Mouse (Mus musculus): ENCODE data around the gene Pak2. TPM values are rescaled to one million over a fixed set of nuclear protein-coding genes. Genes with fewer than 3 reads are reported as not detected.
A peak's percentile ranks its signal among the peaks of the same experiment; 100 is the strongest.
"Not testable (repeated sequence)": the region's sequence is repeated elsewhere in the genome, so short reads cannot be mapped to it uniquely, and the experiment has no call there.

Gene Pak2
- polyA plus RNA-seq, 1 experiment from 2014 or later = 36.2 TPM

- Histone ChIP-seq H3K27ac (ENCODE audit: poor library complexity, severe bottlenecking) (peak overlapping the region; percentile 36; the same call in 1 of the 2 replicates), H3K9ac (no peak overlapping the region), H3K4me3 (no peak overlapping the region), H3K9me3 (replicated peaks) (no peaks in the 10 kb centered on the region), H3K27me3 (replicated peaks) (no peaks in the 10 kb centered on the region), H3K4me1 (replicated peaks) (peaks cover 5% of the 10 kb centered on the region), H3K4me2 (peak overlapping the region; percentile 45), H3K36me3 (peaks cover 8% of the 10 kb centered on the region; the same call in 1 of the 2 replicates)
- 46% methylated on average over 23 of the region's 23 CpGs for WGBS
- peak; percentile 74 for ATAC-seq (ENCODE audit: insufficient number of reproducible peaks, low FRiP score)
Observed at GRCm38 (mm10) chr16:32113541-32114218, 34.5 kb upstream of the Pak2 start.

- no peaks in the 10 kb centered on the region for H3K27me3 ChIP-seq (replicated peaks)
- no peaks in the 10 kb centered on the region for H3K9me3 ChIP-seq (replicated peaks)
- no peak overlapping the region for H3K4me3 ChIP-seq
- no peak for ATAC-seq (ENCODE audit: insufficient number of reproducible peaks, low FRiP score)
- WGBS = 74% methylated on average over 15 of the region's 15 CpGs
- peaks cover 28% of the 10 kb centered on the region for H3K36me3 ChIP-seq
- no peak overlapping the region for H3K9ac ChIP-seq
- H3K4me1 ChIP-seq (replicated peaks) = peaks cover 5% of the 10 kb centered on the region
- no peak overlapping the region for H3K4me2 ChIP-seq
- H3K27ac ChIP-seq (ENCODE audit: poor library complexity, severe bottlenecking) = no peak overlapping the region
Observed at GRCm38 (mm10) chr16:32110951-32111699, 32.0 kb upstream of the Pak2 start.

- H3K4me2 ChIP-seq = no peak overlapping the region
- WGBS = 79% methylated on average over 2 of the region's 2 CpGs
- H3K9ac ChIP-seq = no peak overlapping the region
- H3K27ac ChIP-seq (ENCODE audit: poor library complexity, severe bottlenecking) = no peak overlapping the region
- peaks cover 2% of the 10 kb centered on the region; the same call in 1 of the 2 replicates for H3K9me3 ChIP-seq (replicated peaks)
- H3K4me1 ChIP-seq (replicated peaks) = no peaks in the 10 kb centered on the region
- H3K4me3 ChIP-seq = no peak overlapping the region
- peaks cover 46% of the 10 kb centered on the region for H3K36me3 ChIP-seq
- H3K27me3 ChIP-seq (replicated peaks) = no peaks in the 10 kb centered on the region
- ATAC-seq (ENCODE audit: insufficient number of reproducible peaks, low FRiP score) = no peak
Observed at GRCm38 (mm10) chr16:32108578-32108977, 29.4 kb upstream of the Pak2 start.

- H3K9me3 ChIP-seq (replicated peaks) = peaks cover 2% of the 10 kb centered on the region; the same call in 1 of the 2 replicates
- H3K4me3 ChIP-seq = no peak overlapping the region
- H3K9ac ChIP-seq = no peak overlapping the region
- 76% methylated on average over 7 of the region's 7 CpGs for WGBS
- no peaks in the 10 kb centered on the region for H3K4me1 ChIP-seq (replicated peaks)
- no peak overlapping the region for H3K27ac ChIP-seq (ENCODE audit: poor library complexity, severe bottlenecking)
- no peak for ATAC-seq (ENCODE audit: insufficient number of reproducible peaks, low FRiP score)
- no peaks in the 10 kb centered on the region for H3K27me3 ChIP-seq (replicated peaks)
- H3K4me2 ChIP-seq = no peak overlapping the region
- H3K36me3 ChIP-seq = peaks cover 50% of the 10 kb centered on the region
Observed at GRCm38 (mm10) chr16:32108170-32108569, 29.0 kb upstream of the Pak2 start.

- H3K36me3 ChIP-seq = peaks cover 57% of the 10 kb centered on the region
- H3K9me3 ChIP-seq (replicated peaks) = peaks cover 2% of the 10 kb centered on the region; the same call in 1 of the 2 replicates
- ATAC-seq (ENCODE audit: insufficient number of reproducible peaks, low FRiP score) = no peak
- no peaks in the 10 kb centered on the region for H3K27me3 ChIP-seq (replicated peaks)
- no peaks in the 10 kb centered on the region for H3K4me1 ChIP-seq (replicated peaks)
- WGBS = 81% methylated on average over 12 of the region's 12 CpGs
- H3K9ac ChIP-seq = no peak overlapping the region
- no peak overlapping the region for H3K27ac ChIP-seq (ENCODE audit: poor library complexity, severe bottlenecking)
- no peak overlapping the region for H3K4me2 ChIP-seq
- no peak overlapping the region for H3K4me3 ChIP-seq
Observed at GRCm38 (mm10) chr16:32107342-32108045, 28.4 kb upstream of the Pak2 start.

GRCm38 (mm10) chr16:32105698-32106097, 26.6 kb upstream of the Pak2 start:
- Histone ChIP-seq H3K27me3 (replicated peaks) (no peaks in the 10 kb centered on the region), H3K4me2 (no peak overlapping the region), H3K4me1 (replicated peaks) (no peaks in the 10 kb centered on the region), H3K4me3 (no peak overlapping the region), H3K27ac (ENCODE audit: poor library complexity, severe bottlenecking) (no peak overlapping the region), H3K9ac (no peak overlapping the region), H3K9me3 (replicated peaks) (peaks cover 2% of the 10 kb centered on the region; the same call in 1 of the 2 replicates), H3K36me3 (peaks cover 60% of the 10 kb centered on the region)
- no peak for ATAC-seq (ENCODE audit: insufficient number of reproducible peaks, low FRiP score)
- WGBS = 95% methylated on average over 1 of the region's 1 CpGs

GRCm38 (mm10) chr16:32102295-32102694, 23.2 kb upstream of the Pak2 start:
- peaks cover 12% of the 10 kb centered on the region for H3K4me1 ChIP-seq (replicated peaks)
- H3K27ac ChIP-seq (ENCODE audit: poor library complexity, severe bottlenecking) = no peak overlapping the region
- no peak for ATAC-seq (ENCODE audit: insufficient number of reproducible peaks, low FRiP score)
- no peak overlapping the region for H3K4me3 ChIP-seq
- H3K27me3 ChIP-seq (replicated peaks) = no peaks in the 10 kb centered on the region
- peaks cover 2% of the 10 kb centered on the region; the same call in 1 of the 2 replicates for H3K9me3 ChIP-seq (replicated peaks)
- peaks cover 45% of the 10 kb centered on the region for H3K36me3 ChIP-seq
- 92% methylated on average over 13 of the region's 13 CpGs for WGBS
- H3K9ac ChIP-seq = no peak overlapping the region
- H3K4me2 ChIP-seq = no peak overlapping the region

- Histone ChIP-seq H3K36me3 (peaks cover 35% of the 10 kb centered on the region), H3K4me2 (peak within 1 kb of the TSS; percentile 73)
- under 1% methylated on average over 34 of the region's 34 CpGs for WGBS
Observed at GRCm38 (mm10) chr16:32099638-32100150, 20.6 kb upstream of the Pak2 start, which contains the start of the genes Pigx and Cep19. Gene Pigx (minus strand): TSS chr16:32099740. Gene Cep19 (plus strand): TSS chr16:32099800.

GRCm38 (mm10) chr16:32098897-32099637, 19.9 kb upstream of the Pak2 start:
- Histone ChIP-seq H3K9ac (peak overlapping the region; percentile 89), H3K27me3 (replicated peaks) (no peaks in the 10 kb centered on the region), H3K9me3 (replicated peaks) (no peaks in the 10 kb centered on the region), H3K4me1 (replicated peaks) (peaks cover 12% of the 10 kb centered on the region), H3K4me3 (peak overlapping the region; percentile 82), H3K4me2 (peak overlapping the region; percentile 73), H3K27ac (ENCODE audit: poor library complexity, severe bottlenecking) (peak overlapping the region; percentile 82), H3K36me3 (peaks cover 35% of the 10 kb centered on the region)
- peak; percentile 80 for ATAC-seq (ENCODE audit: insufficient number of reproducible peaks, low FRiP score)
- under 1% methylated on average over 39 of the region's 39 CpGs for WGBS

More at GRCm38 (mm10) chr16:32099638-32100150, 20.6 kb upstream of the Pak2 start, which contains the start of the genes Pigx and Cep19:
- Histone ChIP-seq H3K27me3 (replicated peaks) (no peaks in the 10 kb centered on the region), H3K9ac (peak within 1 kb of the TSS; percentile 89), H3K4me1 (replicated peaks) (peaks cover 12% of the 10 kb centered on the region), H3K4me3 (peak within 1 kb of the TSS; percentile 82), H3K27ac (ENCODE audit: poor library complexity, severe bottlenecking) (peak within 1 kb of the TSS; percentile 82), H3K9me3 (replicated peaks) (no peaks in the 10 kb centered on the region)
- peak; percentile 94 for ATAC-seq (ENCODE audit: insufficient number of reproducible peaks, low FRiP score)

GRCm38 (mm10) chr16:32097757-32098156, 18.6 kb upstream of the Pak2 start:
- not testable (repeated sequence) for H3K9ac ChIP-seq; H3K4me2 ChIP-seq; ATAC-seq (ENCODE audit: insufficient number of reproducible peaks, low FRiP score); H3K4me3 ChIP-seq; H3K9me3 ChIP-seq (replicated peaks); H3K27ac ChIP-seq (ENCODE audit: poor library complexity, severe bottlenecking); H3K27me3 ChIP-seq (replicated peaks)
- Histone ChIP-seq H3K36me3 (peaks cover 23% of the 10 kb centered on the region), H3K4me1 (replicated peaks) (peaks cover 12% of the 10 kb centered on the region)
- WGBS = 63% methylated on average over 2 of the region's 2 CpGs
